Mouse (Mus musculus) liver, postnatal 0 days (tissue): ENCODE results near the gene Dlg5.

Source experiments
- CTCF ChIP-seq: sonication (generic); IDR thresholded peaks from 2 replicates; pipeline ENCODE4 v1.5.1; 2016; ENCODE audit warnings: antibody characterized with exemption, low read depth
- EP300 ChIP-seq: IDR thresholded peaks from 2 replicates; pipeline ENCODE4 v1.6.1; 2016; ENCODE audit warnings: antibody characterized with exemption, low read depth, mild to moderate bottlenecking

GRCm38 (mm10) chr14:24179466-24179991, 66.2 kb downstream of the Dlg5 start:
- TF ChIP-seq CTCF (no peak), EP300 (no peak)
